Mouse (Mus musculus): ENCODE results near the gene Eipr1.

Eipr1 gene

GRCm38 (mm10) chr12:28775627-28776026 lies 24.0 kb downstream of the Eipr1 start:
- no peak for DNase-seq (ENCODE audit: low spot score)

- DNase-seq (ENCODE audit: low spot score), result no peak
These were observed 28.6 kb downstream of the Eipr1 start for GRCm38 (mm10) chr12:28780180-28780579.

GRCm38 (mm10) chr12:28782637-28783036 lies 31.0 kb downstream of the Eipr1 start:
- no peak for DNase-seq (ENCODE audit: low spot score)

- peak; percentile 29 for DNase-seq (ENCODE audit: low spot score)
These were observed 32.8 kb downstream of the Eipr1 start for GRCm38 (mm10) chr12:28784355-28784754.

GRCm38 (mm10) chr12:28784864-28785263 lies 33.3 kb downstream of the Eipr1 start:
- no peak for DNase-seq (ENCODE audit: low spot score)

GRCm38 (mm10) chr12:28785299-28785698 lies 33.7 kb downstream of the Eipr1 start:
- no peak for DNase-seq (ENCODE audit: low spot score)

- no peak for DNase-seq (ENCODE audit: low spot score)
These were observed 34.7 kb downstream of the Eipr1 start for GRCm38 (mm10) chr12:28786310-28786709.

GRCm38 (mm10) chr12:28792613-28793012 lies 41.0 kb downstream of the Eipr1 start:
- DNase-seq (ENCODE audit: low spot score), result no peak

GRCm38 (mm10) chr12:28793715-28794114 lies 42.1 kb downstream of the Eipr1 start:
- DNase-seq (ENCODE audit: low spot score), result no peak

GRCm38 (mm10) chr12:28795041-28795440 lies 43.4 kb downstream of the Eipr1 start:
- no peak for DNase-seq (ENCODE audit: low spot score)

- DNase-seq (ENCODE audit: low spot score), result no peak
These were observed 45.3 kb downstream of the Eipr1 start for GRCm38 (mm10) chr12:28796881-28797420.

GRCm38 (mm10) chr12:28799798-28800411 lies 48.3 kb downstream of the Eipr1 start:
- no peak for DNase-seq (ENCODE audit: low spot score)

- DNase-seq (ENCODE audit: low spot score), result no peak
These were observed 48.8 kb downstream of the Eipr1 start for GRCm38 (mm10) chr12:28800423-28800822.

- DNase-seq (ENCODE audit: low spot score), result no peak
These were observed 49.3 kb downstream of the Eipr1 start for GRCm38 (mm10) chr12:28800891-28801290.

GRCm38 (mm10) chr12:28801731-28802130 lies 50.1 kb downstream of the Eipr1 start:
- DNase-seq (ENCODE audit: low spot score), result no peak

GRCm38 (mm10) chr12:28803043-28803442 lies 51.4 kb downstream of the Eipr1 start:
- DNase-seq (ENCODE audit: low spot score), result peak; percentile 48

- DNase-seq (ENCODE audit: low spot score), result peak; percentile 91
These were observed 53.2 kb downstream of the Eipr1 start for GRCm38 (mm10) chr12:28804558-28805481.

GRCm38 (mm10) chr12:28808786-28809375 lies 57.3 kb downstream of the Eipr1 start:
- no peak for DNase-seq (ENCODE audit: low spot score)

GRCm38 (mm10) chr12:28809756-28810337 lies 58.2 kb downstream of the Eipr1 start:
- DNase-seq (ENCODE audit: low spot score), result peak; percentile 49

GRCm38 (mm10) chr12:28816681-28817426 lies 65.3 kb downstream of the Eipr1 start:
- no peak for DNase-seq (ENCODE audit: low spot score)

- no peak for DNase-seq (ENCODE audit: low spot score)
These were observed 65.8 kb downstream of the Eipr1 start for GRCm38 (mm10) chr12:28817427-28817752.

- no peak for DNase-seq (ENCODE audit: low spot score)
These were observed 66.3 kb downstream of the Eipr1 start for GRCm38 (mm10) chr12:28817891-28818290.
